Mouse (Mus musculus) embryonic fibroblast, embryonic 13.5 days (primary cell): Measurements from ENCODE around the gene Rpl35a.
"Not testable (repeated sequence)": the region's sequence is repeated elsewhere in the genome, so short reads cannot be mapped to it uniquely, and the experiment has no call there.

Source experiments
- CTCF ChIP-seq: IDR thresholded peaks from 2 replicates; pipeline ENCODE4 v1.5.1; 2011; ENCODE audit warnings: mild to moderate bottlenecking, control low read depth, low read length, moderate library complexity, borderline replicate concordance; ENCODE audit not compliant: insufficient read depth
- POLR2A ChIP-seq: IDR thresholded peaks from 2 replicates; pipeline ENCODE4 v1.6.1; 2011; ENCODE audit warnings: low read depth, mild to moderate bottlenecking, control low read depth, low read length, moderate library complexity

GRCm38 (mm10) chr16:33054927-33055326 is 1.3 kb upstream of the Rpl35a start:
- not testable (repeated sequence) for TF ChIP-seq POLR2A, CTCF
